Mouse (Mus musculus) right cerebral cortex, postnatal 10 days (tissue): Measurements from ENCODE around the gene Pdzk1ip1.

Experiments used
- DNase-seq, 2 experiments: peaks; one replicate each; pipeline ENCODE4 v3.0.0; 2021; ENCODE audit warnings: low spot score in 2 of 2

Gene Pdzk1ip1

GRCm38 (mm10) chr4:115088611-115089338 is at the start of gene Pdzk1ip1:
Gene Pdzk1ip1, plus strand, starts transcription at chr4:115088708.
- no peak for DNase-seq

GRCm38 (mm10) chr4:115045621-115046020 is 42.9 kb upstream of the Pdzk1ip1 start:
- DNase-seq, result no peak

DNA sequence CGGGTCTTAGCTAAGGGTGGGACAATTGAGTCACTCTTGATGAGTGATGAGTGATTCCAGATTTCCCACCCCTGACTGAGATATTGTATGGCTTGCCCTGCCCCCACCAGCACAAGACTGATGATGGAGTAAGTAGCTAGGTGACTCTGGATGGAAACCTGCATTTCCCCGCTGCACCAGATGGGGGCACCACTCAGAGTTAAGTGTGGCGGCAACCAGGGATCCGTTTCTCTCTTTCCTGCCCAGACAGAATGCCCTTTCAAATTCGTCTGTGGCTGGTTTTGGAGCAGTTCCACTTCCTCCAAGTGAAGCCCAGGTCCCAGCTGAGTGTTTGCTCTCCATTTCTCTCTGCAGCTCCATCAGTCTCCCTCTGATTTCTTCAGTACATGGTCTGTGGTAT is 40.8 kb upstream of the Pdzk1ip1 start:
- DNase-seq, result peak; percentile 41 to 65

DNA sequence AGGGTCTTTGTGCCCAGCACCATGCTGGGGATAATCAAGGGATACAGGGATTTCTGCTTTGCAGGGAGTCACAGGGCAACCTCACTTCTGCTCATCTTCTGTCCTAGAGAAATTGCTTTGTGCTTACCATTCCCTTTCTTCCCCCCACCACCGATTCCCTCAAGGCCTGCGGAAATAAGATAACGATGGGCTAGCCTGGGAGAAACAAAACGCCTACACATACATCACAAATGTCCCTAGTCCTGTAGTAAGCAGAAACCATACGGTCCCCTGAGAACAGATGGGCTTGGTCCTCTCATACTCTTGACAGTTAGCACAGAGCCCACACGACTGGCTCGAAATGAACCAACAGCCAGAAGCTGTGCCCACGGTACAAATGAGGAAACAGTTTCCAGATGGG is 40.3 kb upstream of the Pdzk1ip1 start:
- peak in 1 of 2 experiments; percentile 38 for DNase-seq

DNA sequence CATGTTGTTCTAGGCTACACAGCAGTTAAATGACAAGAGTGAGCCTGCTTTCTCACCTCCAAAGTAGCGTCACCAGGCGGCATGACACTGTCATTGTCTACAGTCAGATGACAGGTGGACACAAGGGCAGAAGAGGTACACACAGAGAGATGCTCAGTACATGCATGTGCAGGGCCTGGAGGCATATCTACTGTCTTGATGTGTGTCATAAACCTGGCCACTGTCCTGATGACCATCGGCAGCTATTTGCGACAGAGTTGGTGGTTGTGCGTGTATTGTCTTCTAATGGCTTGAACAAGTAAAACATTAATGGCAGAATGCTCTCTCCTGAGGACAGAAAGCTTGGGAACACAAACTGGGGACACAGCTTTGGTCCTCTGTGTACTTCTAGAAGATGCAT is 37.3 kb upstream of the Pdzk1ip1 start:
- no peak for DNase-seq

DNA sequence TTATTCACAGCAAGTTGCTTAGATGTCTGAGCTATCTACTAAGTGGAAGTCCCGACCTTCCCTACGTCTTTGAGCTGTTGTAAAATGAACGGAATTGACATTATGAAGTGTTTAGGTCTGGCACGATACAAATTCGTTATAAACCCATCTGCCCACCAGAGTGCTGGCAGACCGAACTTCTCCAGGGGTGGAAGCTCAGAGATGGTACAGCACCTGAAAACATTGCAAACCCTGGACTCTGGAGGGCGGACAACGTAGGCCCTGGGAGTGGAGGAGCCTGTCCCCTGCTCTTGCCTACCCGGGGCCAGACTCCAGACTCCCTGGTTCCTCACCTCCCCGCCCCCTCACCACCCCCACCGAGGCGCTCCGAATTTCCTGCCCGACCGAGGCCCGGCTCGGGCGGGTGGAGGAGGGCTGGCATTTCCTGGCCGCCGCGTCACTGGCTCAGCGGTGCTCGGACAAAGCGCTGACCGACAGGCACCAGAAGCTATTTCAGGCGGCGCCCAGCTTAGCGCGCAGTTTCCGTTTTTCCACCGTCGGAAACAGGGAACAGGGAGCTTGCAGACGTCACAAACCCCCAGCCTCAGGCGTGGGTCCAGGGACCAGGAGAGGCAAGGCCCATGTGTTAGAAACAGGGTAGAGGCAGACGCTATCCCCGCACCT is 36.0 kb upstream of the Pdzk1ip1 start:
- peak; percentile 63 to 65 for DNase-seq

DNA sequence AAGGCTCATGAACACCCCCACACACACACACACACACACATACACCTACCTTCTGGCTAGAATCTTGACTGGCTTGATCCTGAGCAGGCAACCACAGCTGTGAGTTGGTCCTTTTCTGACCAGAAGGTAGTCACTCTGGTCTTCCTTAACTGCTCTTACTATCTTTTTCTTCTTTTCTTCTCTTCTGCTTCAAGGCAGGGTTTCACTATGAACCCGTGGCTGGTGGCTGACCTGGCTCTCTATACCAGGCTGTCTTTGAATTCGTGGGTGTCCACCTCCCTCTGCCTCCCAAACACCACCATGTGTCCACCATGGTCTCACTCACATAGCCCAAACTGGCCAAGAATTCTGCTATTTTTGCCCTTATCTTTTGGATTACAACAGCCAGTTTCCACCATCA is 33.5 kb upstream of the Pdzk1ip1 start:
- no peak for DNase-seq

GRCm38 (mm10) chr4:115055691-115056090 is 32.8 kb upstream of the Pdzk1ip1 start:
- DNase-seq, result no peak

DNA sequence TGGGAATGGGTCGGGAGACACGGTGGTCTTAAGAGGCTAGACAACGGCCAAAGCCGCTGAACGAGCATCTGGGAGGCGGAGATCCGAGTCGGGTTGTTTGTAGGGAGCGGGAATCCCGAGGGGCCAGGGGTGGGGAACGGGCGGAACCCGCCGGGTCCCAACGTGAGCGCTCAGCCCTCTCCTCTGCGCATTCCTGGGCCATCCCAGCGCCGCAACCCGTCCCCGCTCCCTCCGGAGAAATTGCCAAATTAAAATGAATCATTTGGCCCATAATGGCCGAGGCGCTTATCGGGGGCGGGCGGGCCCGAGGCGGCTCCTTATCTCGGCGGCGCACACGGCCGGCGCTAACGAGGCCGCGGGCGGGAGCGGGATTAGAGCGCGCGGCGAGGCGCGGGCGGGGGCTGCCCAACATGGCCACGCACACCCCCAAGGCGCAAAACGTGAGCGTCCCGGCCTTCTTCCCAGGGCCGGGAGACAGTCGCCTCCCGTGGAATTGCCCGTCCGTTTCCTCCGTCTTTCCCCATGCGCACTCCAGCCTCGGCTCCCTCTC is 32.1 kb upstream of the Pdzk1ip1 start, which contains the start of gene Tal1:
Gene Tal1, plus strand, starts transcription at position 56 of the 550 bp plus-strand sequence.
- no peak for DNase-seq

- DNase-seq, result peak; percentile 51 to 52
These were observed 31.4 kb upstream of the Pdzk1ip1 start for GRCm38 (mm10) chr4:115056921-115057673.

- DNase-seq, result no peak
These were observed 30.7 kb upstream of the Pdzk1ip1 start for GRCm38 (mm10) chr4:115057674-115058316.

DNA sequence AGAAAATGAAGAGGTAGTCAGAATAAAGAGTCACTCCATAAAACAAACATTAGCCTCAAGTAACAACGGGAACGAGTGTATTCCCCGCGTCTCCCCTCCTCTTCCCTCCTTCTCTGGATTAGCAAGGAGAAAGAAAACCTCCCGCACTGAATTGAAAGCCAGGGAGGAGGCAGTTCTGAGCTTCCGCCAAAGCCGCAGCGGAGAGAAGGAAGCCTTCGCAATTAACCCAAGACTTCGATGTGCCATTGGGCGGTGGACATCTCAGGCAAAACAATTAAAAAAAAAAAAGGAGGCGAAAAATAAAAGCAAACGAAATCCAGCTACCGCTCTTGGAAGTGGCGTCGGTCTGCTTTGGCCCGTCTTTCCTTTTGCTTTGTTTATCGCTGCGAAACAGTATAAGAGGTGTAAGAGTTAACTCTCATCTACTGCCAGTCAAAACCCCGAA is 30.2 kb upstream of the Pdzk1ip1 start:
- DNase-seq, result no peak

GRCm38 (mm10) chr4:115058871-115059590 is 29.5 kb upstream of the Pdzk1ip1 start:
- DNase-seq, result no peak

DNA sequence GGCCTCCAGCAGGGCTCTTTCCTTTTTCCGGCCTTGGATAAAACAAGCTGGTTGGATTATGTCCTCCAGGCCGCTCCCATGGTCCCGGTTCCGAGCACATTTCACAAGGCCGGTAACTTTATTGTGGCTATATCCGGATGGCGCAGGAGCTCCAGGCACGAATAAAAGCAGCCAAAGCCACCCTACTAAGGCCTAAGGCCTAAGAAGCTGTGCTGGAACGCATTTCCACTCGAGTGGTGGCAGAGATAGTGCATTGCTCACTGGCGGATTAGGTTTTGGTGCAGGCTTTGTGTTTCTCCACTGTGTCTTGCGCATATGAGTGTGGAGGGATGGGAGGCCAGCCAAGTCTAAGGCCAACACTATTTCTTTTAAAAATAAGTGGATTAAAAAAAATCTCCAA is 28.6 kb upstream of the Pdzk1ip1 start:
- DNase-seq, result no peak

GRCm38 (mm10) chr4:115060753-115061152 is 27.8 kb upstream of the Pdzk1ip1 start:
- DNase-seq, result no peak

GRCm38 (mm10) chr4:115062540-115062874 is 26.0 kb upstream of the Pdzk1ip1 start:
- no peak for DNase-seq

DNA sequence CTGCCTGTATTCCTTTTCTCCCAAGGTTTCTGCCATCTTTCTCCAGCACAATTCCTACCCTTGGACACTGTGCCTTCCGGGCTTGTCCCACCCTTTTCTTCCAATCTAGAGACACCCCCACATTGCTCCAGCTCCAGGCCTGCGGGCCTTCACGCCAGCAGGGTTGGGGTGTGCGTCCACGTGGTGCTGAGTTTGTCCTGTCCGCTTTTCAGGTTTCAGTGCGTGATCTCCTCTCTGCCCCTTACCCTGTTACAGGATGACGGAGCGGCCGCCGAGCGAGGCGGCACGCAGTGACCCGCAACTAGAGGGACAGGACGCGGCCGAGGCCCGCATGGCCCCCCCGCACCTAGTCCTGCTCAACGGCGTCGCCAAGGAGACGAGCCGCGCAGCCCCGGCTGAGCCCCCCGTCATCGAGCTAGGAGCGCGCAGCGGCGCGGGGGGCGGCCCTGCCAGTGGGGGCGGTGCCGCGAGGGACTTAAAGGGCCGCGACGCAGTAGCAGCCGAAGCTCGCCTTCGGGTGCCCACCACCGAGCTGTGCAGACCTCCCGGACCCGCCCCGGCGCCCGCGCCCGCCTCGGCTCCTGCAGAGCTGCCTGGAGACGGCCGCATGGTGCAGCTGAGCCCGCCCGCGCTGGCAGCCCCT is 25.5 kb upstream of the Pdzk1ip1 start:
- peak; percentile 63 to 66 for DNase-seq

GRCm38 (mm10) chr4:115063518-115064239 is 24.8 kb upstream of the Pdzk1ip1 start:
- no peak for DNase-seq

- DNase-seq, result no peak
These were observed 16.8 kb upstream of the Pdzk1ip1 start for GRCm38 (mm10) chr4:115071668-115072067.

GRCm38 (mm10) chr4:115074789-115075188 is 13.7 kb upstream of the Pdzk1ip1 start:
- no peak for DNase-seq
